Mouse (Mus musculus): ENCODE measurements at regions not wholly inside any gene's neighbourhood (a gene's known extent, or its start where the extent isn't known, plus 50 kb on each side); places are given as distances from the start of the nearest gene placed in this dataset.

DNA sequence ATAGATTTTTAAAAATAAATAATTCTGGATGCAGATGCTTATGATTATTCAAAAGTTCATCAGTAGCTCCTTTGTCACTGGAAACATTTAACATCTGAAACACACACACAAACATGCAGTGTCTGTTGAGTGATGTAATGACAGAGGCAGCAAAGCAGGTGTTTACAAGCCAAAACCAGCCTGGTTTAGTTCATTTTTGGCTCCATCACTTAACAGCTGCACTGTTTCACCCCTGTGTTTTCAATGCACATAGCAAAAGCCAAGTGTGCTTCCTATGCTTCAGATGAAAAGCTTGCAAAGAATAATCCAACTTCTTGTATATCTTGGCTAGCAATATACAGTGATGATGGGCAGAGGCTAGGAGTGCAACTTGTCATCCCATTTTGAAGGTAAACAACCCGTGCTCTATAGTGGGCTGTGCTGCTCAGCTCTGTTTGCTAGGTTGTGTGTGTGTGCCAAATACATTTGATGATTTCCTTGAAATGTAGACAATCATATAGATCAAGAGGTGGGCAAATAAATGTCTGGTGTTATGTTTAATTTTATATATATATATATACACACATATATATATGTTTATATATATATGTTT, 345.9 kb upstream of the Gm9747 start:
- WGBS: 64% methylated on average over 1 of the region's 1 CpGs
- Histone ChIP-seq H3K27ac (replicated peaks in 1 of 2; ENCODE audit: control insufficient read depth in 1 of 2, insufficient read depth in 1 of 2, low read depth in 2 of 2, low read length in 2 of 2) (no peak overlapping the region), H3K4me1 (ENCODE audit: control insufficient read depth in 2 of 2, insufficient read depth in 2 of 2, low read length in 2 of 2) (no peaks in the 10 kb centered on the region), H3K9me3 (ENCODE audit: control insufficient read depth, low read length) (no peaks in the 10 kb centered on the region), H3K9ac (ENCODE audit: low read length) (no peak overlapping the region), H3K4me3 (ENCODE audit: control insufficient read depth in 1 of 2, insufficient read depth in 1 of 2, low read depth in 1 of 2, low read length in 2 of 2) (no peak overlapping the region), H3K27me3 (ENCODE audit: control insufficient read depth, insufficient read depth, low read length) (no peaks in the 10 kb centered on the region), H3K36me3 (ENCODE audit: control insufficient read depth, insufficient read depth, low read length) (no peaks in the 10 kb centered on the region), H3K4me2 (ENCODE audit: low read length) (no peak overlapping the region)
- no peak for ATAC-seq (ENCODE audit: insufficient number of reproducible peaks, insufficient read depth, low FRiP score, low read depth)

DNA sequence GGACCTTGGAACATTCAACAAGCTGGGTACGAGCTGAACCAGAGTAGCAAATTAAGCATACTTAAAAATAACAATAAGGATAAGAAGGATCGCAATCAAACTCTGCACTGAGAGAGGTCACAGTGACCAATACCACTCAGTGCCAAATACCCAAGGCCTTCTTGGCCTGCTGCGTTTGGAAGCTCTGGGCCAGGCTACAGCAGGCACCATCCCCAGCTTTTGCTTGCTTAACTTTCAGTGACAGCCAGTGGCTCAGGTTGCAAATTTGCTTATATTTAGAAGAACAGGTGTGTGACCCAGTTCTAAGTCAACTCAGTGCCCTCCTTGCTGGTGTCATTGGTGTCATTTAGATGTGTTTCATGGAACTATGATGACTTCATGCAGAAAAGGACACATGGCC, 335.7 kb upstream of the Gm9747 start:
- ATAC-seq (ENCODE audit: insufficient number of reproducible peaks, insufficient read depth, low FRiP score, low read depth): no peak
- Histone ChIP-seq H3K27ac (replicated peaks in 1 of 2; ENCODE audit: control insufficient read depth in 1 of 2, insufficient read depth in 1 of 2, low read depth in 2 of 2, low read length in 2 of 2) (no peak overlapping the region), H3K9ac (ENCODE audit: low read length) (no peak overlapping the region), H3K27me3 (ENCODE audit: control insufficient read depth, insufficient read depth, low read length) (no peaks in the 10 kb centered on the region), H3K4me3 (ENCODE audit: control insufficient read depth in 1 of 2, insufficient read depth in 1 of 2, low read depth in 1 of 2, low read length in 2 of 2) (no peak overlapping the region), H3K4me2 (ENCODE audit: low read length) (no peak overlapping the region), H3K9me3 (ENCODE audit: control insufficient read depth, low read length) (no peaks in the 10 kb centered on the region), H3K36me3 (ENCODE audit: control insufficient read depth, insufficient read depth, low read length) (no peaks in the 10 kb centered on the region), H3K4me1 (ENCODE audit: control insufficient read depth in 2 of 2, insufficient read depth in 2 of 2, low read length in 2 of 2) (no peaks in the 10 kb centered on the region)
- WGBS: 76% methylated on average over 3 of the region's 3 CpGs

DNA sequence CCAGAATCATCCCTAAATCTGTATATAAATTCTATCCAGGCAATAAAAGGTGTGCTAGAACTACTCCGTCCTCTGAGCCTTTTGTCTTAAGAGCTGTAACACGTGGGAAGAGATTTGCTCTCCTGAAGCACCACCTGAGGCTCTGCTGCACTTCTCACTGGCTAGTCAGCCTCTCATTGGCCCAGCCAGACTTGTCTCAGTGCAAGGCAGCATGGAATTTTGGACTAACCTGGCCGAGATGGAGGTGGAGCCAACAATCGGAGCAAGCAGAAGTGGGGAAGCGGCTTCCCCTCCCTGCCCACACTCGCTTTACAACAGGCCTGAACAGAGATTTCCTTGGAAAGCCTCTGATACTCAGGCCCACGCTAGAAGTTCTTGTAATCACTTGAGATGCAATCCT, 332.1 kb upstream of the Gm9747 start:
- no peak overlapping the region for H3K9ac ChIP-seq (ENCODE audit: low read length)
- H3K27ac ChIP-seq (replicated peaks in 1 of 2; ENCODE audit: control insufficient read depth in 1 of 2, insufficient read depth in 1 of 2, low read depth in 2 of 2, low read length in 2 of 2): no peak overlapping the region
- ATAC-seq (ENCODE audit: insufficient number of reproducible peaks, insufficient read depth, low FRiP score, low read depth): no peak
- no peaks in the 10 kb centered on the region for H3K36me3 ChIP-seq (ENCODE audit: control insufficient read depth, insufficient read depth, low read length)
- H3K9me3 ChIP-seq (ENCODE audit: control insufficient read depth, low read length): no peaks in the 10 kb centered on the region
- H3K27me3 ChIP-seq (ENCODE audit: control insufficient read depth, insufficient read depth, low read length): no peaks in the 10 kb centered on the region
- no peaks in the 10 kb centered on the region for H3K4me1 ChIP-seq (ENCODE audit: control insufficient read depth in 2 of 2, insufficient read depth in 2 of 2, low read length in 2 of 2)
- no peak overlapping the region for H3K4me3 ChIP-seq (ENCODE audit: control insufficient read depth in 1 of 2, insufficient read depth in 1 of 2, low read depth in 1 of 2, low read length in 2 of 2)
- 69% methylated on average over 7 of the region's 7 CpGs for WGBS
- H3K4me2 ChIP-seq (ENCODE audit: low read length): no peak overlapping the region

DNA sequence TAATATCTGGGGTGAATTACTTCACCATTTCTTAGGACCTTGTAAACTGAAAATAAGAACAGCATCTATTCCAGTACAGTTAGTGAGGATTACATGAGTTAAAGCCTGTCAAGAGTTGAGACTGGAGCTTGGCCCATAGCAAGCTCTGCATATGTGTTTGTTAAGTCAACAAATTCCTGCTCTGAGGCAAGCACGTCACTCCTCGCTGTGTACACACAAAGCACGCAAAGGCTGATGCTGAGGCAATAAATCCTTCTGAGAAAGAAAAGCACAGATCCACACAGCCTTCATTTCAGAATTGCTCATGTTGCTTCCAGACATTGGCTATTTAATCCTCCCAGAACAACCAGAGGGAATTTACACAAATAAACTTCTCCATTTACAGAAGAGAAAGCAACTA, 328.9 kb upstream of the Gm9747 start:
- no peak overlapping the region for H3K9ac ChIP-seq (ENCODE audit: low read length)
- no peaks in the 10 kb centered on the region for H3K4me1 ChIP-seq (ENCODE audit: control insufficient read depth in 2 of 2, insufficient read depth in 2 of 2, low read length in 2 of 2)
- H3K27me3 ChIP-seq (ENCODE audit: control insufficient read depth, insufficient read depth, low read length): no peaks in the 10 kb centered on the region
- no peak overlapping the region for H3K27ac ChIP-seq (replicated peaks in 1 of 2; ENCODE audit: control insufficient read depth in 1 of 2, insufficient read depth in 1 of 2, low read depth in 2 of 2, low read length in 2 of 2)
- ATAC-seq (ENCODE audit: insufficient number of reproducible peaks, insufficient read depth, low FRiP score, low read depth): no peak
- WGBS: 83% methylated on average over 3 of the region's 3 CpGs
- no peak overlapping the region for H3K4me2 ChIP-seq (ENCODE audit: low read length)
- no peak overlapping the region for H3K4me3 ChIP-seq (ENCODE audit: control insufficient read depth in 1 of 2, insufficient read depth in 1 of 2, low read depth in 1 of 2, low read length in 2 of 2)
- no peaks in the 10 kb centered on the region for H3K9me3 ChIP-seq (ENCODE audit: control insufficient read depth, low read length)
- no peaks in the 10 kb centered on the region for H3K36me3 ChIP-seq (ENCODE audit: control insufficient read depth, insufficient read depth, low read length)

DNA sequence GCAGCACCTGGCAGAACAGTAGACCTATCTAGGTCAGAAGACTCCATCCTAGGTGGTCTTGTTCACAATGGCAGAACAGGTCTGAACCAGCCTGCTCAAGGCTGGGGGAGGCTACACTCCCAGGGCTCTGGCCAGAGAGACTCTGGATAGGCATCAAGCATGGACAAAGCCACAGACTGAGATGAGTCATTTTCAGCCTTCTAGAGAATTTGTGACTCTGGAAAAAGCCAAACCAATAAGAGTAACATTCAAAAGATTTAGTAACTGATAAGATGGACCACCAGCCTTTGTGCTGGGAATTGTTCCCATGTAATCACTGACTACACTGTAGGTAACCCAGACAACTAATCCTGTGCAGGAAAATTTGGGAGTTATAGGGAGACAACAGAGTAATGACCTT, 320.3 kb upstream of the Gm9747 start:
- Histone ChIP-seq H3K27me3 (ENCODE audit: control insufficient read depth, insufficient read depth, low read length) (no peaks in the 10 kb centered on the region), H3K9me3 (ENCODE audit: control insufficient read depth, low read length) (no peaks in the 10 kb centered on the region), H3K27ac (replicated peaks in 1 of 2; ENCODE audit: control insufficient read depth in 1 of 2, insufficient read depth in 1 of 2, low read depth in 2 of 2, low read length in 2 of 2) (no peak overlapping the region), H3K9ac (ENCODE audit: low read length) (no peak overlapping the region), H3K4me2 (ENCODE audit: low read length) (no peak overlapping the region), H3K4me1 (ENCODE audit: control insufficient read depth in 2 of 2, insufficient read depth in 2 of 2, low read length in 2 of 2) (peaks cover 0 to 6% of the 10 kb centered on the region in 2 experiments; a peak in 2 of 4 replicates), H3K36me3 (ENCODE audit: control insufficient read depth, insufficient read depth, low read length) (no peaks in the 10 kb centered on the region), H3K4me3 (ENCODE audit: control insufficient read depth in 1 of 2, insufficient read depth in 1 of 2, low read depth in 1 of 2, low read length in 2 of 2) (no peak overlapping the region)
- no peak for ATAC-seq (ENCODE audit: insufficient number of reproducible peaks, insufficient read depth, low FRiP score, low read depth)

DNA sequence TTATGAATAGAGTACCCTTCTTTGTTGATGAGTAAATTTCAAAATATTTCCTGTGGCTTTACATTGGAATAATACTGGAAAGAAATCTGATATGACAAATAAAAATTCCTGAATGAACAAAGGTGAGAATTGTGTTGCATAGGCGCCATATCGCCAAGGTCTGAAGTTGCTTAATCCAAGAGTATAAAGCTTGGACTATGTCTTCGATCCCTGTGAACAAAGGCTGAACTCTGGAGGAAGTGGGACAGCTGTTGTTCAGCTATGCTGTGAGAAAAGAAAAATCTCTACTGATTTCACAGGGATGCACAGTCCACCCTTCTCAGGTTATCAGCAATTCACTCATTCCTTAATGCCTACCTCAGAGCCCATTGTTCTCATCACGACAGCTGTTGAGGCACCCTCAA, 319.3 kb upstream of the Gm9747 start:
- Histone ChIP-seq H3K9me3 (ENCODE audit: control insufficient read depth, low read length) (no peaks in the 10 kb centered on the region), H3K4me2 (ENCODE audit: low read length) (no peak overlapping the region), H3K27ac (replicated peaks in 1 of 2; ENCODE audit: control insufficient read depth in 1 of 2, insufficient read depth in 1 of 2, low read depth in 2 of 2, low read length in 2 of 2) (no peak overlapping the region), H3K4me3 (ENCODE audit: control insufficient read depth in 1 of 2, insufficient read depth in 1 of 2, low read depth in 1 of 2, low read length in 2 of 2) (no peak overlapping the region), H3K36me3 (ENCODE audit: control insufficient read depth, insufficient read depth, low read length) (no peaks in the 10 kb centered on the region), H3K4me1 (ENCODE audit: control insufficient read depth in 2 of 2, insufficient read depth in 2 of 2, low read length in 2 of 2) (peaks cover 0 to 6% of the 10 kb centered on the region in 2 experiments; a peak in 2 of 4 replicates), H3K9ac (ENCODE audit: low read length) (no peak overlapping the region), H3K27me3 (ENCODE audit: control insufficient read depth, insufficient read depth, low read length) (no peaks in the 10 kb centered on the region)
- ATAC-seq (ENCODE audit: insufficient number of reproducible peaks, insufficient read depth, low FRiP score, low read depth): no peak
- WGBS: 85% methylated on average over 4 of the region's 4 CpGs

DNA sequence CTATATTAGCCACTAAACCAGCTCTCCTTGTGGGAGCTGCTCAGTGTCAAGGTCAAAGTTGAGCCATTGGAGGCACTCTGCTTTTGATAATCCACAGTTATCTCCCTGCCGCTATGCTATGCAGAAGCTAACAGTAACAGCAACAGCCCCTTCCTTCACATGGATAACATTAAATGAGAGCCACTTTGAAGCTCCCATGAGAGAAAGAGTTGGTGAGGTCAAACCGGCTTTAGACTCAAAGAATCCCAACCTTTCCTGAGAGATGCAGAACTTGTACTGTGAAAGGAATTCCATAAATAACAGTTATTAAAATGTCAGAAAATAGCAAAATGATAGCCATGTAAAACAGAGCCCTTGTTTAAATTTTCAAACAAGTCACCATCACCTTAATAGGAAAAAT, 316.1 kb upstream of the Gm9747 start:
- Histone ChIP-seq H3K27me3 (ENCODE audit: control insufficient read depth, insufficient read depth, low read length) (no peaks in the 10 kb centered on the region), H3K27ac (replicated peaks in 1 of 2; ENCODE audit: control insufficient read depth in 1 of 2, insufficient read depth in 1 of 2, low read depth in 2 of 2, low read length in 2 of 2) (0 out of 4 replicates have a peak overlapping the region, but pooled peaks of 1 of the 2 experiments have one; percentile 8), H3K4me2 (ENCODE audit: low read length) (no peak overlapping the region), H3K9me3 (ENCODE audit: control insufficient read depth, low read length) (no peaks in the 10 kb centered on the region), H3K36me3 (ENCODE audit: control insufficient read depth, insufficient read depth, low read length) (no peaks in the 10 kb centered on the region), H3K9ac (ENCODE audit: low read length) (no peak overlapping the region), H3K4me1 (ENCODE audit: control insufficient read depth in 2 of 2, insufficient read depth in 2 of 2, low read length in 2 of 2) (peaks cover 0 to 6% of the 10 kb centered on the region in 2 experiments; a peak in 2 of 4 replicates), H3K4me3 (ENCODE audit: control insufficient read depth in 1 of 2, insufficient read depth in 1 of 2, low read depth in 1 of 2, low read length in 2 of 2) (no peak overlapping the region)
- no peak for ATAC-seq (ENCODE audit: insufficient number of reproducible peaks, insufficient read depth, low FRiP score, low read depth)
- WGBS: 28% methylated on average over 2 of the region's 2 CpGs

DNA sequence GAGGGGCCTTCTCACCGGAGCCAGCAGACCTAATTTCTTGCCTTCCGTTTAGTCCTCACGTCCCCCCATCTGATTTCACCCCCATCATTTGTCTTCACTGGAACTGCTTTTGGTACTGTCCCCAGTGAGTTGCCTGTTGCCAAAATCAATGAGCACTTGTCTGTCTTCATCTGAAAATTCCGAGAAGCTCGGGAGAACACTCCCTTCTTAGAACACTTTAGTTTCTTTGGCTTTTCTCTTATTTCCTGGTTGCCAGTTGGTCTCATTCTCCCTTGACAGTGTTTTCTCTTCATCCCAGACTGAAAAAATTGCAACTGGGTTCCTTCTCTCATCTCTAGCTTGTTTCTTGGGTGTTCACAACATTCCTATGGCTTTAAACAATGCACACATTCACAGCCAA, 305.2 kb upstream of the Gm9747 start:
- H3K36me3 ChIP-seq (ENCODE audit: control insufficient read depth, insufficient read depth, low read length): no peaks in the 10 kb centered on the region
- no peak overlapping the region for H3K9ac ChIP-seq (ENCODE audit: low read length)
- no peak for ATAC-seq (ENCODE audit: insufficient number of reproducible peaks, insufficient read depth, low FRiP score, low read depth)
- H3K9me3 ChIP-seq (ENCODE audit: control insufficient read depth, low read length): no peaks in the 10 kb centered on the region
- 76% methylated on average over 5 of the region's 5 CpGs for WGBS
- no peak overlapping the region for H3K4me2 ChIP-seq (ENCODE audit: low read length)
- no peaks in the 10 kb centered on the region for H3K4me1 ChIP-seq (ENCODE audit: control insufficient read depth in 2 of 2, insufficient read depth in 2 of 2, low read length in 2 of 2)
- H3K27ac ChIP-seq (replicated peaks in 1 of 2; ENCODE audit: control insufficient read depth in 1 of 2, insufficient read depth in 1 of 2, low read depth in 2 of 2, low read length in 2 of 2): no peak overlapping the region
- H3K27me3 ChIP-seq (ENCODE audit: control insufficient read depth, insufficient read depth, low read length): no peaks in the 10 kb centered on the region
- no peak overlapping the region for H3K4me3 ChIP-seq (ENCODE audit: control insufficient read depth in 1 of 2, insufficient read depth in 1 of 2, low read depth in 1 of 2, low read length in 2 of 2)

Data from heart, embryonic 14.5 days (tissue).